Mouse (Mus musculus) midbrain, embryonic 15.5 days (tissue): Measurements from ENCODE around the gene Chrm1. TPM values are rescaled to one million over a fixed set of nuclear protein-coding genes. Genes with fewer than 3 reads are reported as not detected.
"Not testable (repeated sequence)": the region's sequence is repeated elsewhere in the genome, so short reads cannot be mapped to it uniquely, and the experiment has no call there.

Experiments used
- ATAC-seq: fragments of 200-750 bp; cut with Nextera tagmentation; replicated peaks from 2 replicates; pipeline ENCODE4 v1.8.0; 2017; ENCODE audit warnings: moderate TSS enrichment
- H3K27ac ChIP-seq: fragments of 300-500 bp; sonication (generic); 2 replicates; pipeline ENCODE4 v1.5.1; 2015; ENCODE audit warnings: mild to moderate bottlenecking, inconsistent platforms
- H3K27me3 ChIP-seq: fragments of 300-500 bp; sonication (generic); replicated peaks from 2 replicates; pipeline ENCODE4 v1.6.1; 2015; ENCODE audit warnings: inconsistent platforms
- H3K36me3 ChIP-seq: fragments of 300-500 bp; sonication (generic); replicated peaks from 2 replicates; pipeline ENCODE4 v1.6.1; 2015; ENCODE audit warnings: inconsistent platforms
- H3K4me1 ChIP-seq: fragments of 300-500 bp; sonication (generic); 2 replicates; pipeline ENCODE4 v1.6.1; 2015; ENCODE audit warnings: inconsistent platforms
- H3K4me2 ChIP-seq: fragments of 300-500 bp; sonication (generic); 2 replicates; pipeline ENCODE4 v1.6.1; 2015; ENCODE audit warnings: inconsistent platforms, mild to moderate bottlenecking, moderate library complexity
- H3K4me3 ChIP-seq: fragments of 300-500 bp; sonication (generic); 2 replicates; pipeline ENCODE4 v1.5.1; 2015; ENCODE audit warnings: mild to moderate bottlenecking, inconsistent platforms
- H3K9ac ChIP-seq: fragments of 300-500 bp; sonication (generic); 2 replicates; pipeline ENCODE4 v1.6.1; 2015; ENCODE audit warnings: mild to moderate bottlenecking, inconsistent platforms
- H3K9me3 ChIP-seq: fragments of 300-500 bp; sonication (generic); 2 replicates; pipeline ENCODE4 v1.6.1; 2016; ENCODE audit warnings: inconsistent platforms
- WGBS: fragments of 180-500 bp; shearing (Covaris S2); methylation state at CpG from one replicate; pipeline ENCODE4 v1.1.7; 2015; ENCODE audit warnings: mixed read lengths; 5-methylcytosine and 5-hydroxymethylcytosine counted together
- polyA plus RNA-seq: library from polyadenylated mRNA; unstranded; fragments of >200 nt; fragmentation: Nextera tagmentation; extraction: Ambion mirVana; gene quantifications from 2 replicates; pipeline ENCODE4 v1.2.1, GENCODE M21; 2015

The Chrm1 gene
- polyA plus RNA-seq, 1 experiment from 2014 or later: 0.81 TPM

- Histone ChIP-seq H3K4me2 (peak overlapping the region; percentile 66), H3K36me3 (peaks cover 22% of the 10 kb centered on the region; the same call in 1 of the 2 replicates), H3K4me1 (peaks cover 37% of the 10 kb centered on the region), H3K4me3 (peak overlapping the region; percentile 57), H3K9ac (peak overlapping the region; percentile 70), H3K27ac (peak overlapping the region; percentile 88), H3K9me3 (no peaks in the 10 kb centered on the region), H3K27me3 (no peaks in the 10 kb centered on the region)
- under 1% methylated on average over 51 of the region's 51 CpGs for WGBS
- peak; percentile 93 for ATAC-seq
These were observed 49.9 kb downstream of the Chrm1 start for GRCm38 (mm10) chr19:8713306-8713996.

- H3K36me3 ChIP-seq: peaks cover 16% of the 10 kb centered on the region; the same call in 1 of the 2 replicates
- H3K9me3 ChIP-seq: no peaks in the 10 kb centered on the region
- peak overlapping the region; percentile 70 for H3K9ac ChIP-seq
- H3K4me1 ChIP-seq: peaks cover 37% of the 10 kb centered on the region
- peak overlapping the region; percentile 66 for H3K4me2 ChIP-seq
- no peaks in the 10 kb centered on the region for H3K27me3 ChIP-seq
- WGBS: 10% methylated on average over 13 of the region's 13 CpGs
- peak overlapping the region; percentile 57 for H3K4me3 ChIP-seq
- peak; percentile 25 for ATAC-seq
- peak overlapping the region; percentile 88 for H3K27ac ChIP-seq
These were observed 50.5 kb downstream of the Chrm1 start for GRCm38 (mm10) chr19:8713997-8714652.

- H3K9ac ChIP-seq: no peak overlapping the region
- no peak overlapping the region; the same call in 1 of the 2 replicates for H3K4me2 ChIP-seq
- no peak overlapping the region for H3K4me3 ChIP-seq
- ATAC-seq: no peak
- no peaks in the 10 kb centered on the region for H3K9me3 ChIP-seq
- H3K36me3 ChIP-seq: 0 out of 2 replicates have a peak, but pooled peaks cover 9% of the 10 kb centered on the region
- 77% methylated on average over 10 of the region's 10 CpGs for WGBS
- no peaks in the 10 kb centered on the region for H3K27me3 ChIP-seq
- no peak overlapping the region for H3K27ac ChIP-seq
- H3K4me1 ChIP-seq: peaks cover 37% of the 10 kb centered on the region
These were observed 51.3 kb downstream of the Chrm1 start for GRCm38 (mm10) chr19:8714653-8715481.

DNA sequence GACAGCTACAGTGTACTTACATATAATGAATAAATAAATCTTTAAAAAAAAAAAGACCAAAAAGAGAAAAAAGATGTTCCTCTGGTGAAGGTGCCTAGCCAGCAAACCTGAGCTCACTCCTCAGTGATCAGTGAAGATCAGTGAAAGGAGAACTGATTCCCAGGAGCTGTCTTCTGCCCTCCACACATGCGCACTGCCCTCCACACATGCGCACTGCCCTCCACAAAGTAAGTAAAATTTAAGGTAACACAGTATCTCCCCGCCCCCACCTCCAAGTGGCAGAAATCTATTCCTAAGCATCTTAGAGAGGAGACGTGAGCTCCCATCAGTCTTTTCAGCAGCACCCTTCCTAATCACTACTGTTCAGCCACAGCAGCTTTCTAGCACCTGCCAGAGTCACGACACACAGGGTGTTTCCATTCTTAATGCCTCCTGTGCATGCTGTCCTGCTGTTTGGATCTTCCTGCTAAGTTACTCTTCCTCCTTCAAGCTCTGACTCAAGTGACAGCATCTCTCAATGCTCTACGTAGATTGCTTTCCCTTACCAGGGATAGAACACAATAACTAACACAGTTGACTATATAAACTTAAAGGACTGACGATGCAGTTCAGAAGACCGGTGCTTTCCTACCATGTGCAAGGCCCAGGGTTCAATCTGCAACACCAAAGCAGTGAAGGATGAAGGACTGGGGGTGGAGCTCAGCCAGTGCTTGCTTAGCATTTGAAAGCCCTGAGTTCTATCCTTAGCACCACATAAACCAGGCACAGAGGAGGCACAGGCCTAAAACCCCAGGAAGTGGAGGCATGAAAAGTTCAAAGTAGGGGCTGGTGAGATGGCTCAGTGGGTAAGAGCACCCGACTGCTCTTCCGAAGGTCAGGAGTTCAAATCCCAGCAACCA, 52.5 kb downstream of the Chrm1 start:
- no peaks in the 10 kb centered on the region for H3K27me3 ChIP-seq
- 62% methylated on average over 10 of the region's 10 CpGs for WGBS
- no peaks in the 10 kb centered on the region for H3K9me3 ChIP-seq
- no peak overlapping the region for H3K4me3 ChIP-seq
- H3K36me3 ChIP-seq: no peaks in the 10 kb centered on the region
- ATAC-seq: no peak
- H3K4me2 ChIP-seq: no peak overlapping the region
- no peak overlapping the region for H3K27ac ChIP-seq
- no peak overlapping the region for H3K9ac ChIP-seq
- peaks cover 28% of the 10 kb centered on the region for H3K4me1 ChIP-seq

DNA sequence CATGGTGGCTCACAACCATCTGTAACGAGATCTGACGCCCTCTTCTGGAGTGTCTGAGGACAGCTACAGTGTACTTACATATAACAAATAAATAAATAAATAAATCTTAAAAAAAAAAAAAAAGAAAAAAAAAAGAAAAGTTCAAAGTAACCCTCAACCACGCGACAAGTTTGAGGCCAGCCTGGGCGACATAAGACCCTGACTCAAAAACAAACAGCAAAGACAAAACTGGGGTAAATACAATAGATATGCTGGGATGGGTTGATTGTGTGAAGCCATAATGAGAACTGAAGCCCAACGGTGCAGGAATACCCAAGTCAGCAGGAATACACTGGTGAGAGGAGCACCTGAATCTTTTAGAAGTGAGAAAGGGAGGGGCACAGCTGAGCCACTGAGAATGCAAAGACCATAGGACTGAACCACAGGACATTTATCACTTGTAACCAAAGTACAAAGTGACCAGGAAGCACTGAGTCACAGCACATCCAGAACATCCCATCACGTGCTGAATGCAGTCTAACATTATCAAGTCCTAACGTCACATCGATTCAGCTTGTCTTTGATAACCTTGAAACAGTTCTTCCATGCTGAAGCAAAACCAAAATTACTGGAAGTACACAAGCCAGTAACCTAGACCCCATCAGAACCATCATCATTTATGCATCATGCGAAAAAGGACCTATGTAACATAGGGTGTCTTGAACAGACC, 53.3 kb downstream of the Chrm1 start:
- no peaks in the 10 kb centered on the region for H3K9me3 ChIP-seq
- no peak for ATAC-seq
- no peak overlapping the region for H3K4me3 ChIP-seq
- 66% methylated on average over 9 of the region's 10 CpGs for WGBS
- no peak overlapping the region for H3K27ac ChIP-seq
- no peak overlapping the region for H3K4me2 ChIP-seq
- H3K9ac ChIP-seq: no peak overlapping the region
- no peaks in the 10 kb centered on the region for H3K36me3 ChIP-seq
- H3K27me3 ChIP-seq: no peaks in the 10 kb centered on the region
- peaks cover 28% of the 10 kb centered on the region for H3K4me1 ChIP-seq

DNA sequence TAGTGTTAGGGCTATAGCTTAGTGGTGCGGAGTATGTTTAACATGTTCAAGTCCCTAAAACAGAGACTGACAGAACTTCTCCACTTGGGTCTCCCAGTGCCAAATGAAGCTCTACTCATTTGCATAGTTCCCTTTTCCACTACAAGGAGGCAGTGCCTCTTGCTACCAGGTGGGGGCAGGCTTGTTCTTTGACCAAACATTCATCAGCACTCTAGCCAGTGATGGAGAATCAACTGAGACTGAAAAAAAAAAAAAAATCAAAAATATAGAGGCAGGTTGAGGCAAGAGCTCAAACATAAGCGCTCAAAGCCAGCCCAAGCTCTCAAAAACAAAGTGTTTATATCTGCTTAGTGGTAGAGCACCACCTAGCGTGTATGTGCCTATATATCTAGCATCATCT, 54.8 kb downstream of the Chrm1 start:
- Histone ChIP-seq H3K4me3 (no peak overlapping the region), H3K27ac (no peak overlapping the region), H3K27me3 (no peaks in the 10 kb centered on the region), H3K9me3 (no peaks in the 10 kb centered on the region), H3K36me3 (no peaks in the 10 kb centered on the region), H3K4me1 (peaks cover 24% of the 10 kb centered on the region), H3K4me2 (no peak overlapping the region), H3K9ac (no peak overlapping the region)
- no peak for ATAC-seq
- 66% methylated on average over 3 of the region's 3 CpGs for WGBS

DNA sequence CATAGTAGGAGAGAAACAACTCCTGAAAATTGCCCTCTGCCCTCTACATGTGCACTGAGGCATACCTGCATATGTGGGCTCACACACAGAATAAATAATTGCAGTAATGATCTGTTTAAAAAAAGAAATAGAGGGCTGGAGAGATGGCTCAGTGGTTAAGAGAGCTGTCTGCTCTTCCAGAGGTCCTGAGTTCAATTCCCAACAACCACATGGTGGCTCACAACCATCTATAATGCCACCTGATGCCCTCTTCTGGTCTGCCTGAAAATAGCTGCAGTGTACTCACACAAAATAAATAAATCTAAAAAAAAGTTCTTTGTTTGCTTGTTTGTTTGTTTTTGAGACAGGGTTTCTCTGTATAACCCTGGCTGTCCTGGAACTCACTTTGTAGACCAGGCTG, 55.4 kb downstream of the Chrm1 start:
- H3K4me1 ChIP-seq: peaks cover 21% of the 10 kb centered on the region
- H3K9me3 ChIP-seq, ATAC-seq: not testable (repeated sequence)

DNA sequence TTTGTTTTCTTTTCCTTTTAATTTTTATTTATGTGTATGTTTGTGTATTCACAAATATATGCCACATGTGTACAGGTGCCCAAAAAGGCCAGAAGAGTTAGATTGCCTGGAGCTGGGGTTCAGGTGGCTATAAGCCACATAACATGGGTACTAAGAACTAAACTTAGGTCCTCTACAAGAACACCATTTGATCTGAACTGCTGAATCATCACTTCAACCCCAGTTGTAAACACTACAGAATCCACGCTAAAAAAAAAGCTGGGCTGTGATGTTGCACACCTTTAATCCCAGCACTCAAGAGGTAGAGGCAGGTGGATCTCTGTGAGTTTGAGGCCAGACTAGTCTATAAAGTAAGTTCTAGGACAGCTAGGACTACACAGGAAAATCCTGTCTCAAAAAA, 57.8 kb downstream of the Chrm1 start:
- H3K9me3 ChIP-seq: no peaks in the 10 kb centered on the region
- ATAC-seq: no peak
- WGBS: 91% methylated on average over 1 of the region's 1 CpGs
- H3K4me1 ChIP-seq: peaks cover 32% of the 10 kb centered on the region
- no peak overlapping the region for H3K27ac ChIP-seq
- H3K9ac ChIP-seq: no peak overlapping the region
- peak overlapping the region; percentile 82; the same call in 1 of the 2 replicates for H3K4me3 ChIP-seq
- H3K4me2 ChIP-seq: peak overlapping the region; percentile 69
- peaks cover 8% of the 10 kb centered on the region for H3K36me3 ChIP-seq
- H3K27me3 ChIP-seq: no peaks in the 10 kb centered on the region

More for the DNA sequence above, 55.4 kb downstream of the Chrm1 start:
- H3K27me3 ChIP-seq, H3K4me2 ChIP-seq, H3K4me3 ChIP-seq, H3K27ac ChIP-seq, H3K36me3 ChIP-seq, H3K9ac ChIP-seq: not testable (repeated sequence)

DNA sequence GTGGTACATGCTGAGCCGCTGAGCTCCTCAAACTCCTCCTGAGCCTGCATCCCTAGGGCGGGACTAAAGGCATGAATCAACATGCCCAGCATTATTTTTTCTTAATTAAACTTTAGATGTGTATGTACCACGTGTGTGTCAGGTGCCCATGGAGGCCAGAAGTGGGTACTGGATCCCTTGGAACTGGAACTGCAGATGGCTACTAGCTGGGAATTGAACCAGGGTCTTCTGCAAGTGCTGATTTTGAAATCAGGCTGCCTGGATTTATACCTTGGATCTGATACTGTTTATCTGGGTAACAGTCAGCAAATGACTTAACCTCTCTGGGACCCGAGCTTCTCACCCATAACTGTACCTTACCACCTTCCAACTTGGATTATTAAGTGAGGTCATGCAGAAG, 58.4 kb downstream of the Chrm1 start:
- peak overlapping the region; percentile 82 for H3K4me3 ChIP-seq
- no peaks in the 10 kb centered on the region for H3K27me3 ChIP-seq
- 69% methylated on average over 4 of the region's 4 CpGs for WGBS
- no peaks in the 10 kb centered on the region for H3K9me3 ChIP-seq
- peak overlapping the region; percentile 98 for H3K27ac ChIP-seq
- H3K9ac ChIP-seq: peak overlapping the region; percentile 95
- H3K36me3 ChIP-seq: peaks cover 8% of the 10 kb centered on the region
- peak overlapping the region; percentile 69 for H3K4me2 ChIP-seq
- H3K4me1 ChIP-seq: peaks cover 32% of the 10 kb centered on the region
- ATAC-seq: no peak

DNA sequence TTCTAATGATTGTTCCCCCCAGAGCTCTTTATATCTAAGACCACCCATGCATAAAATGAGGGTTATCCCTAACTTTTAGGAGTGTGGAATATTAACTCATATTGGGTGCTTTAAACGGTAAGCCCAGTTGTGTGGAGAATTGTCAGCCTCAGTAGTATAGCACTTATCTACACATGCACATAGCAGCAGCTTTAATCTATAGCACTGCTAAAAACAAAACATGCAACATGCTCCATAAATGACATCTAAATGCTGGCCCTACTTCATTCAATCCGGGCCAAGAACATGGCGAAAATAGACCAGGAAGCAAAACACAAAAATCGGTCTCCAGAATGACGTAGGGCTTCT, 58.9 kb downstream of the Chrm1 start:
- H3K27me3 ChIP-seq: no peaks in the 10 kb centered on the region
- H3K4me1 ChIP-seq: peaks cover 32% of the 10 kb centered on the region
- H3K4me3 ChIP-seq: peak overlapping the region; percentile 82
- peak; percentile 25; the same call in 1 of the 2 replicates for ATAC-seq
- peak overlapping the region; percentile 98 for H3K27ac ChIP-seq
- H3K4me2 ChIP-seq: peak overlapping the region; percentile 69
- H3K9ac ChIP-seq: peak overlapping the region; percentile 95
- peaks cover 8% of the 10 kb centered on the region for H3K36me3 ChIP-seq
- 0% methylated on average over 5 of the region's 5 CpGs for WGBS
- H3K9me3 ChIP-seq: no peaks in the 10 kb centered on the region

DNA sequence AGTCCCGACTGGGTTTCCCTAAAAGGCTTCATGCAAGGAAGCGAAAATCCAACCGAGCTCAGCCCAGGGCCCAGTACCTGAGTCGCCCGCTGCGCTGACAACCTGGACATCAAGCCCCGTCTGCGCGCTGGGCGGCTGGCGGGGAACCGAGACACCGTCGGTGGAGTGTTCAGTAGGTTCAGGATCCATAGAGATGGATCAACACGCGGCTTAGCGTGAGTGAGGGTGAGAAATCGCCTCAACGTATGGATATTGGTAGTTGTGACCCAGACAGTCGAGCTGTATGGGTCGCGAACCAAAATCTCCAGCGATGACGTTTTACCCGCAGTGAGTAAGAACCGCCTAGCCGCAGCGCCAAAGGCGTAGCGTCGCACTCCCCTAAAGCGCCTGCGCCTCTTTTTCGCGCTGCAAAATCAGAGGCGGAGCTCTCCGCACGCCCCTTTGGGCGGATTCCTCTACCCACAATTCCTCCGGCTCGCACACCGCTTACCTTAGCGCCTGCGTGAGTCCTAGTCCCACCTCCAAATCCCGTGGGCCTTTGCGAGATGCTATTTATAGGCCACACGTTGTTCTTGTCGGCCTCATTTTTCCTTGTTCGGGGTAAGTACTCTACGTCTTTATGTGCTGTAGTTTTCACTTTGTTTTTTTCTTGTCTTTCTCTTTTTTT, 59.5 kb downstream of the Chrm1 start, which contains the start of gene Slc3a2:
Slc3a2 (minus strand) TSS at position 463 of the 667 bp plus-strand sequence.
- peak within 1 kb of the TSS; percentile 98 for H3K27ac ChIP-seq
- H3K9me3 ChIP-seq: no peaks in the 10 kb centered on the region
- peaks cover 8% of the 10 kb centered on the region for H3K36me3 ChIP-seq
- peak within 1 kb of the TSS; percentile 69 for H3K4me2 ChIP-seq
- WGBS: under 1% methylated on average over 50 of the region's 50 CpGs
- H3K27me3 ChIP-seq: no peaks in the 10 kb centered on the region
- peaks cover 32% of the 10 kb centered on the region for H3K4me1 ChIP-seq
- peak within 1 kb of the TSS; percentile 82 for H3K4me3 ChIP-seq
- ATAC-seq: peak; percentile 97
- H3K9ac ChIP-seq: peak within 1 kb of the TSS; percentile 95
